Mouse (Mus musculus) frontal cortex, postnatal 10 days (tissue): ENCODE results near the gene Optc.
A peak's percentile ranks its signal among the peaks of the same experiment; 100 is the strongest.

Experiments
- DNase-seq, 2 experiments: peaks; one replicate each; pipeline ENCODE4 v3.0.0; 2022; ENCODE audit warnings: low spot score in 2 of 2, mixed read lengths in 1 of 2

Optc gene

GRCm38 (mm10) chr1:133882283-133883217 is 25.2 kb downstream of the Optc start:
- DNase-seq = no peak

GRCm38 (mm10) chr1:133881813-133882212 is 26.0 kb downstream of the Optc start:
- no peak for DNase-seq

GRCm38 (mm10) chr1:133878825-133879423 is 28.9 kb downstream of the Optc start:
- no peak for DNase-seq

GRCm38 (mm10) chr1:133876936-133877335 is 30.9 kb downstream of the Optc start:
- no peak for DNase-seq

- DNase-seq = no peak
Observed at GRCm38 (mm10) chr1:133873086-133873813, 34.5 kb downstream of the Optc start.

- no peak for DNase-seq
Observed at GRCm38 (mm10) chr1:133871241-133871640, 36.6 kb downstream of the Optc start.

- no peak for DNase-seq
Observed at GRCm38 (mm10) chr1:133869221-133869620, 38.6 kb downstream of the Optc start.

- DNase-seq = no peak
Observed at GRCm38 (mm10) chr1:133863257-133863997, 44.4 kb downstream of the Optc start.

GRCm38 (mm10) chr1:133861028-133861427 is 46.8 kb downstream of the Optc start:
- DNase-seq = no peak

GRCm38 (mm10) chr1:133859821-133860711 is 47.7 kb downstream of the Optc start:
- no peak for DNase-seq

- no peak for DNase-seq
Observed at GRCm38 (mm10) chr1:133859257-133859656, 48.5 kb downstream of the Optc start.

GRCm38 (mm10) chr1:133857781-133858180 is 50.0 kb downstream of the Optc start:
- no peak for DNase-seq

- no peak for DNase-seq
Observed at GRCm38 (mm10) chr1:133857171-133857570, 50.6 kb downstream of the Optc start.

- DNase-seq = no peak
Observed at GRCm38 (mm10) chr1:133856655-133857054, 51.1 kb downstream of the Optc start.

GRCm38 (mm10) chr1:133856133-133856541 is 51.7 kb downstream of the Optc start:
- no peak for DNase-seq

- peak; percentile 35 to 44 for DNase-seq
Observed at GRCm38 (mm10) chr1:133855274-133856017, 52.4 kb downstream of the Optc start.

GRCm38 (mm10) chr1:133854421-133855273 is 53.2 kb downstream of the Optc start:
- no peak for DNase-seq
